Mouse (Mus musculus): ENCODE measurements around the gene App.

- TF ChIP-seq CTCF (IDR thresholded peaks at IDR 0.05; ENCODE audit: low read depth): no peak
- TF ChIP-seq EP300 (IDR thresholded peaks at IDR 0.05; ENCODE audit: low read depth): no peak
Observed at GRCm38 (mm10) chr16:85133468-85133881, 40.1 kb downstream of the App start.
